Mouse (Mus musculus): Measurements from ENCODE around the gene Ptprn2.

Gene Ptprn2

GRCm38 (mm10) chr12:116640871-116641270 lies 155.4 kb downstream of the Ptprn2 start:
- no peak for DNase-seq (ENCODE audit: low read depth in 2 of 2, low spot score in 2 of 2)

- no peak for DNase-seq (ENCODE audit: low read depth in 2 of 2, low spot score in 2 of 2)
Measured at GRCm38 (mm10) chr12:116641339-116642190, 156.0 kb downstream of the Ptprn2 start.

- no peak for DNase-seq (ENCODE audit: low read depth in 2 of 2, low spot score in 2 of 2)
Measured at GRCm38 (mm10) chr12:116642191-116642549, 156.7 kb downstream of the Ptprn2 start.

GRCm38 (mm10) chr12:116646771-116647170 lies 161.3 kb downstream of the Ptprn2 start:
- no peak for DNase-seq (ENCODE audit: low read depth in 2 of 2, low spot score in 2 of 2)

- DNase-seq (ENCODE audit: low read depth in 2 of 2, low spot score in 2 of 2): no peak
Measured at GRCm38 (mm10) chr12:116648584-116649206, 163.2 kb downstream of the Ptprn2 start.

- DNase-seq (ENCODE audit: low read depth in 2 of 2, low spot score in 2 of 2): peak in 1 of 2 experiments; percentile 4
Measured at GRCm38 (mm10) chr12:116653684-116654083, 168.2 kb downstream of the Ptprn2 start.

- DNase-seq (ENCODE audit: low read depth in 2 of 2, low spot score in 2 of 2): no peak
Measured at GRCm38 (mm10) chr12:116660076-116660475, 174.6 kb downstream of the Ptprn2 start.

GRCm38 (mm10) chr12:116661018-116661417 lies 175.5 kb downstream of the Ptprn2 start:
- no peak for DNase-seq (ENCODE audit: low read depth in 2 of 2, low spot score in 2 of 2)

GRCm38 (mm10) chr12:116677701-116678100 lies 192.2 kb downstream of the Ptprn2 start:
- DNase-seq (ENCODE audit: low read depth in 2 of 2, low spot score in 2 of 2): no peak

GRCm38 (mm10) chr12:116689832-116690231 lies 204.3 kb downstream of the Ptprn2 start:
- no peak for DNase-seq (ENCODE audit: low read depth in 2 of 2, low spot score in 2 of 2)

- no peak for DNase-seq (ENCODE audit: low read depth in 2 of 2, low spot score in 2 of 2)
Measured at GRCm38 (mm10) chr12:116709535-116709934, 224.0 kb downstream of the Ptprn2 start.

- DNase-seq (ENCODE audit: low read depth in 2 of 2, low spot score in 2 of 2): no peak
Measured at GRCm38 (mm10) chr12:116710716-116711115, 225.2 kb downstream of the Ptprn2 start.

GRCm38 (mm10) chr12:116711133-116711532 lies 225.6 kb downstream of the Ptprn2 start:
- no peak for DNase-seq (ENCODE audit: low read depth in 2 of 2, low spot score in 2 of 2)

- DNase-seq (ENCODE audit: low read depth in 2 of 2, low spot score in 2 of 2): no peak
Measured at GRCm38 (mm10) chr12:116713096-116713495, 227.6 kb downstream of the Ptprn2 start.

GRCm38 (mm10) chr12:116721062-116721461 lies 235.5 kb downstream of the Ptprn2 start:
- no peak for DNase-seq (ENCODE audit: low read depth in 2 of 2, low spot score in 2 of 2)

GRCm38 (mm10) chr12:116740141-116740540 lies 254.6 kb downstream of the Ptprn2 start:
- no peak for DNase-seq (ENCODE audit: low read depth in 2 of 2, low spot score in 2 of 2)

- no peak for DNase-seq (ENCODE audit: low read depth in 2 of 2, low spot score in 2 of 2)
Measured at GRCm38 (mm10) chr12:116741300-116741699, 255.8 kb downstream of the Ptprn2 start.

GRCm38 (mm10) chr12:116746401-116746800 lies 260.9 kb downstream of the Ptprn2 start:
- DNase-seq (ENCODE audit: low read depth in 2 of 2, low spot score in 2 of 2): no peak

GRCm38 (mm10) chr12:116752784-116753183 lies 267.3 kb downstream of the Ptprn2 start:
- DNase-seq (ENCODE audit: low read depth in 2 of 2, low spot score in 2 of 2): no peak

- no peak for DNase-seq (ENCODE audit: low read depth in 2 of 2, low spot score in 2 of 2)
Measured at GRCm38 (mm10) chr12:116763961-116764360, 278.4 kb downstream of the Ptprn2 start.

GRCm38 (mm10) chr12:116770911-116771310 lies 285.4 kb downstream of the Ptprn2 start:
- DNase-seq (ENCODE audit: low read depth in 2 of 2, low spot score in 2 of 2): no peak

- no peak for DNase-seq (ENCODE audit: low read depth in 2 of 2, low spot score in 2 of 2)
Measured at GRCm38 (mm10) chr12:116771493-116771892, 286.0 kb downstream of the Ptprn2 start.
